Mouse (Mus musculus) heart, adult 2 months (tissue): ENCODE results near the gene Olfr810.

ENCODE experiments used
- CTCF ChIP-seq: fragments of 200-600 bp; IDR thresholded peaks from 2 replicates; pipeline ENCODE4 v1.8.1; 2022; ENCODE audit warnings: antibody characterized with exemption, mild to moderate bottlenecking, moderate library complexity
- POLR2A ChIP-seq: fragments of 200-500 bp; IDR thresholded peaks from 2 replicates; pipeline ENCODE4 v1.6.1; 2011; ENCODE audit warnings: mild to moderate bottlenecking, low read depth, low read length, control low read depth; ENCODE audit not compliant: insufficient read depth

- TF ChIP-seq CTCF (no peak), POLR2A (no peak)
Observed at GRCm38 (mm10) chr10:129774338-129774737, 20.4 kb downstream of the Olfr810 start, which contains the start of gene Olfr809.
